Mouse (Mus musculus): Measurements from ENCODE around the gene Pip5kl1.

DNA sequence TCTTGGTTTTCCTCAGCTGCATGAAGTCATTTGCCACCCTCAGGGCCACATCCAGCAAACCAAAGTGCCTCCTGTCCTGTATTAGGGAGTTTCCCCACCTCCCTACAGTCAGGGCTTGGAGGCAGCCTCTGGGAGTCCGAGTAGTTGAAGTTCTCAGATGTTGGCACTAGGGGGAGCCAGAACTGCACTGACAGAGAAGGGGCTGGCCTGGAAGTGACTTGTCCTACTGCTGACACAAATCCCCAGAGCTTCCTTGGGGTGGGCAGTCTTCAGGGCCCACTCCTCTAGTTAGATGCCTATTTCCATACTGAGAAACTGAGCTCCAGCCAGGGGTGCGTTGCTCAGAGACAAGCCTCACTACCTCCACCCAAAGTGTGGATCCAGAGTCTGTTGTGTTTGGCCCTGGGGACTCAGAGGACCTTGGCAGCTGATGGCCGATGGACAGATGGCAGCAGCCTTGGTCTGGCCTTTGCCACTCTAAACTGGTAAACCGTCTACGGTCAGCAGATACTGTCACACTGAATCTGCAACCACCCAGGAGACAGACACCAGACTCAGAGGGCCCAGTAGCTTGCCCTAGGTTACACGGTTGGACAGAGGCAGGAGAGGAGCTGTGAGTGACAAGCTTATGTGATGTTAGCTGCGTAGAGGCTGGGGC, 57.3 kb downstream of the Pip5kl1 start:
- TF ChIP-seq CTCF (IDR thresholded peaks at IDR 0.05; ENCODE audit: control insufficient read depth, insufficient read depth, insufficient replicate concordance, low read depth, low read length) (peak; percentile 85; the same call in 1 of the 2 replicates), POLR2A (IDR thresholded peaks at IDR 0.05; ENCODE audit: control insufficient read depth, low read depth, low read length) (no peak)
